Mouse (Mus musculus) ES-E14 (cell line): ENCODE data around the gene Gpr27. TPM values are rescaled to one million over a fixed set of nuclear protein-coding genes. Genes with fewer than 3 reads are reported as not detected.

Experiments used
- DNase-seq: peaks from one replicate; pipeline ENCODE4 v3.0.0-alpha.2; 2013; ENCODE audit warnings: low read depth, low spot score
- H3K27ac ChIP-seq: 2 replicates; pipeline ENCODE4 v1.5.1; 2012; ENCODE audit warnings: low read depth, mild to moderate bottlenecking, low read length, moderate library complexity, mixed read lengths; ENCODE audit not compliant: poor library complexity, insufficient read depth, severe bottlenecking
- H3K36me3 ChIP-seq: 2 replicates; pipeline ENCODE4 v1.6.1; 2012; ENCODE audit warnings: mild to moderate bottlenecking, low read length, moderate library complexity, mixed read lengths; ENCODE audit not compliant: control insufficient read depth, poor library complexity, insufficient read depth, severe bottlenecking
- H3K4me1 ChIP-seq, 2 experiments: fragments of 150-350 bp in 1 of 2; sonication (generic) in 1 of 2; 2 replicates each; pipeline ENCODE4 v1.6.1; 2012; ENCODE audit warnings: low read length in 2 of 2, mild to moderate bottlenecking in 1 of 2, mixed read lengths in 1 of 2; ENCODE audit not compliant: control insufficient read depth in 2 of 2, insufficient read depth in 2 of 2, poor library complexity in 1 of 2
- H3K4me3 ChIP-seq, 2 experiments: fragments of 150-350 bp in 1 of 2; sonication (generic) in 1 of 2; 2 replicates each; pipeline ENCODE4 v1.5.1; 2012; ENCODE audit warnings: low read length in 2 of 2, low read depth in 1 of 2, mild to moderate bottlenecking in 1 of 2, mixed read lengths in 1 of 2; ENCODE audit not compliant: insufficient read depth in 1 of 2, poor library complexity in 1 of 2, severe bottlenecking in 1 of 2
- H3K9ac ChIP-seq: 2 replicates; pipeline ENCODE4 v1.6.1; 2012; ENCODE audit warnings: low read depth, mild to moderate bottlenecking, low read length, mixed read lengths; ENCODE audit not compliant: poor library complexity, insufficient read depth, severe bottlenecking
- H3K9me3 ChIP-seq: fragments of 150-350 bp; sonication (generic); 2 replicates; pipeline ENCODE4 v1.6.1; 2012; ENCODE audit warnings: low read depth, mild to moderate bottlenecking, low read length; ENCODE audit not compliant: control insufficient read depth, insufficient read depth
- CHD2 ChIP-seq: IDR thresholded peaks from 2 replicates; pipeline ENCODE4 v1.6.1; 2014; ENCODE audit warnings: mild to moderate bottlenecking, low read depth, low read length, inconsistent platforms
- HCFC1 ChIP-seq: IDR thresholded peaks from 2 replicates; pipeline ENCODE4 v1.6.1; 2012; ENCODE audit warnings: low read length, inconsistent platforms, borderline replicate concordance; ENCODE audit not compliant: insufficient read depth
- MAFK ChIP-seq: IDR thresholded peaks from 2 replicates; pipeline ENCODE4 v1.6.1; 2014; ENCODE audit warnings: mild to moderate bottlenecking, low read depth, low read length, inconsistent platforms; ENCODE audit not compliant: insufficient read depth
- ZC3H11A ChIP-seq: IDR thresholded peaks from 2 replicates; pipeline ENCODE4 v1.6.1; 2012; ENCODE audit warnings: low read depth, mild to moderate bottlenecking, inconsistent platforms, low read length, borderline replicate concordance
- ZNF384 ChIP-seq: IDR thresholded peaks from 2 replicates; pipeline ENCODE4 v1.6.1; 2012; ENCODE audit warnings: low read depth, low read length, inconsistent platforms
- in situ Hi-C, 2 experiments: fragments of 600-800 bp; cut with MboI; formaldehyde crosslinking; loops; one replicate each; pipeline ENCODE4 v1.15.1; 2025; ENCODE audit warnings: low sequenced_read_pairs in 2 of 2, inconsistent platforms in 1 of 2; ENCODE audit not compliant: unreplicated experiment in 2 of 2
- total RNA-seq: library from RNA; depleted of rRNA; stranded (reverse); fragments of 300-350 nt; gene quantifications from 2 replicates; pipeline ENCODE4 v1.2.3, GENCODE M21; 2012

The Gpr27 gene
- total RNA-seq, 1 experiment, result 1.7 TPM

DNA sequence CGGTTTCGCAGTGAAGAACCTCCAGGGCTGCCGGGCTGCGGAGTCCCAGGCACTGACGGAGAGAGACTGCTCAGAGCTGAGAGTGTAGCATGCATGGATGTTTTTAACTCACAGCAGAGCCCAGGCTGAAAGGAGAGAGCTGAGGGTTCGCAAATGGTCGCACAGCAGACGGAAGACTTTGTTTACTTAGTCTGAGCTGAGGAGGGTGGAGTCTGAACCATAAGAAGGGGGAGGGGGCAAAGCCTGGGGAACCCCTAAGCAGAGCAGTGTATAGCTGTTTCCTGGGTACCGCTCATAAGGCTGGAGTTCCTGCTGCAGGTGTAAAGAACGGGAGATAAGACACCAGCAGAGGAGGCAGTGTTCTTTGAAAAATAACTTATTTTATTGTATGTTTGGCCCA is 46.1 kb upstream of the Gpr27 start:
- no peaks in the 10 kb centered on the region for H3K4me1 ChIP-seq
- no peak for DNase-seq
- in situ Hi-C loops, result no loop called here
- no peak overlapping the region for H3K27ac ChIP-seq
- TF ChIP-seq CHD2 (no peak), ZC3H11A (no peak), MAFK (no peak), ZNF384 (no peak), HCFC1 (no peak)
- H3K36me3 ChIP-seq, result no peaks in the 10 kb centered on the region
- no peak overlapping the region; the same call in 1 of the 2 replicates for H3K9ac ChIP-seq
- no peaks in the 10 kb centered on the region for H3K9me3 ChIP-seq
- no peak overlapping the region for H3K4me3 ChIP-seq

DNA sequence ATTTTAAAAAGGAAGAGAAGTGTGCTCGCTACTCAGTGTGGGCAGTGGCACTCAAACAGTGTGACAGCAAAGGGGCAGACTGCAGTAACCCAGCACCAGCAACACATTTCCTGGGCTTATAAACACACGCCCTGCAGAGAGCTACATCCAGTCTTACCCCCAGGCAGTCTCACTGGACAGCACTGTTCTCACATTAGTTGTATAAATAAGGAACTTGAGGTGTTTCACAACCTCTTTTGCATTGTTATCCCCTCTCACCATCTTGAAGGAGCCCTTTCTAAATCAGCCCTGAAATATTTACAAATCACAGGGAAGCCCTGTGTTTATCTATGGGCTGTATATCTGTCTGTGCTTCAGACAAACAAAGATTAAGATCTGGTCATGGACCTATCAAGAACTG is 43.2 kb upstream of the Gpr27 start:
- Histone ChIP-seq H3K4me3 (no peak overlapping the region), H3K9ac (no peak overlapping the region), H3K36me3 (no peaks in the 10 kb centered on the region), H3K9me3 (no peaks in the 10 kb centered on the region), H3K27ac (no peak overlapping the region), H3K4me1 (no peaks in the 10 kb centered on the region)
- DNase-seq, result no peak
- TF ChIP-seq ZNF384 (no peak), HCFC1 (no peak), MAFK (no peak), ZC3H11A (no peak), CHD2 (no peak)
- in situ Hi-C loops, result no loop called here

DNA sequence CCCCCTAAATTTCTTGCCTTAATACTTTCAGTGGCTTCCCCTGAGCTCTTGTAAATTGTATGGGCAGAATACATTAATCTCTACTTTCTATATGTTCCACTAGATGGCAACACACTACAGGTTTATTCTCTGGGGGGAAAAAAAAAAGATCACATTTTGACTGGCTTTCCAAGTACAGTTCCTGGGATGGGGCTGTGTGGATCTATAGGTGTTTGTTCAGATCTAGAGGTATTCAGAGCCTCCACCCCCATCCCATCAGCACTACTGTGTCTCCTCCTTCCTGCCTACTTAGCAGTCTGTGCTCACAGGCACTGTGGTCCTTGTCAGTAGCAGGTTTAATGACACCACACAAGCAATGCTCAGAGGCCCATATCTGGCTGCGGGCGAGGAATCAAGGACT is 40.1 kb upstream of the Gpr27 start:
- no peak for TF ChIP-seq ZNF384
- TF ChIP-seq ZC3H11A, result no peak
- no peak for TF ChIP-seq HCFC1
- no peak for TF ChIP-seq MAFK
- TF ChIP-seq CHD2, result no peak
- DNase-seq, result no peak
- in situ Hi-C loops, result no loop called here

DNA sequence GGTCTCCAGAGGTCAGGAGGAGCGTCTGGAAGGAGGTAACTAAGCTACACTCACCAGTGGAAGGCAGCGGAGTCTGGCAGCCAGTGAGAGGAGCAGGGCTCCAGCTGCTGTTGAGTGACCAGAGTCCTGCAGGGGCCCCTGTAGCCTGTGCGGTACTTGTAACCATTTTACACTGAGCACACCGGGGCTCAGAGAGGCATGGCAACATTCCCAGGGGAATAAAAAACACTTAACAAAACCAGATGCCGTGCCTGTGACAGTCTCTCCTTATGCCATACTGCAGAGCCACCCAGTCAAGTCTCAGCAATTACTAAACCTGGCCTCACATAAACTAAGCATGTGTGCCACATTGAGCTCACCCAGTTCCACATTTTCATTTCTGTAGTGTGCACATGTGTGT is 38.1 kb upstream of the Gpr27 start:
- Histone ChIP-seq H3K4me3 (no peak overlapping the region), H3K9ac (no peak overlapping the region), H3K9me3 (no peaks in the 10 kb centered on the region), H3K27ac (no peak overlapping the region), H3K36me3 (no peaks in the 10 kb centered on the region), H3K4me1 (no peaks in the 10 kb centered on the region)
- TF ChIP-seq ZC3H11A, result no peak
- TF ChIP-seq CHD2, result no peak
- TF ChIP-seq HCFC1, result no peak
- TF ChIP-seq ZNF384, result no peak
- no peak for TF ChIP-seq MAFK
- DNase-seq, result no peak
- in situ Hi-C loops, result no loop called here

More for the DNA sequence above, 40.1 kb upstream of the Gpr27 start:
- no peaks in the 10 kb centered on the region for H3K9me3 ChIP-seq
- no peaks in the 10 kb centered on the region for H3K4me1 ChIP-seq
- H3K9ac ChIP-seq, result no peak overlapping the region
- no peak overlapping the region for H3K27ac ChIP-seq
- no peak overlapping the region for H3K4me3 ChIP-seq
- H3K36me3 ChIP-seq, result no peaks in the 10 kb centered on the region

DNA sequence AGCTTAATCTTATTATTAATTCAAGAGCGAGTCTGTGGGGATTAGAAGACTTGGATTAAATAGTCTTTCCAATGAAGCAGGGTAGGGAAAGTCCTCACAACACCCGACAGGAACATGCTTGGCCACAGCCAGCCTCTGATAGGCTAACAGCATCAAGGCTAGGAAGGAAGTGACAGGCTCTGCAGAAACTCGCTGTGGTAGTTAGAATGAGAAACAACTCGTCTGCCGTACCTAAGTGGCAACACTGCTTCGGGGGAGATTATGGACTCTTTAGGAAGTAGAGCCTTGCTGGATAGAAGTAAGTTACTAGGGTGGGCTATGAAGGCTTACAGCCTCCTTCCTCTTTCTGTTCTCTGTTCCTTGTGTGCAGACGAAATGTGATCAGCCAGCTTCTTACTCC is 37.0 kb upstream of the Gpr27 start:
- no peak overlapping the region for H3K27ac ChIP-seq
- in situ Hi-C loops, result no loop called here

More for the DNA sequence above, 37.0 kb upstream of the Gpr27 start:
- H3K4me3 ChIP-seq, result no peak overlapping the region
- H3K36me3 ChIP-seq, result no peaks in the 10 kb centered on the region
- no peaks in the 10 kb centered on the region for H3K4me1 ChIP-seq
- TF ChIP-seq ZNF384 (no peak), MAFK (no peak), ZC3H11A (no peak), CHD2 (no peak), HCFC1 (no peak)
- H3K9me3 ChIP-seq, result no peaks in the 10 kb centered on the region
- H3K9ac ChIP-seq, result no peak overlapping the region
- DNase-seq, result no peak
